Mouse (Mus musculus) olfactory bulb, adult 2 months (tissue): ENCODE data around the gene Gramd4. TPM values are rescaled to one million over a fixed set of nuclear protein-coding genes. Genes with fewer than 3 reads are reported as not detected.

Source experiments
- H3K27ac ChIP-seq: fragments of 200-500 bp; 2 replicates; pipeline ENCODE4 v1.5.1; 2012; ENCODE audit warnings: low read depth, low read length; ENCODE audit not compliant: insufficient read depth
- H3K4me1 ChIP-seq: fragments of 200-500 bp; 2 replicates; pipeline ENCODE4 v1.6.1; 2012; ENCODE audit warnings: low read length; ENCODE audit not compliant: control insufficient read depth, insufficient read depth
- H3K4me3 ChIP-seq: fragments of 200-500 bp; 2 replicates; pipeline ENCODE4 v1.5.1; 2012; ENCODE audit warnings: mild to moderate bottlenecking, low read depth, low read length, moderate library complexity; ENCODE audit not compliant: insufficient read depth
- CTCF ChIP-seq: fragments of 200-500 bp; IDR thresholded peaks from 2 replicates; pipeline ENCODE4 v1.5.1; 2012; ENCODE audit warnings: low read depth, mild to moderate bottlenecking, low read length, moderate library complexity; ENCODE audit not compliant: insufficient read depth
- POLR2A ChIP-seq: fragments of 200-500 bp; IDR thresholded peaks from 2 replicates; pipeline ENCODE4 v1.6.1; 2012; ENCODE audit warnings: mild to moderate bottlenecking, low read depth, low read length, moderate library complexity; ENCODE audit not compliant: insufficient read depth
- WGBS: fragments of 180-500 bp; shearing (Covaris S2); methylation state at CpG from one replicate; pipeline ENCODE4 v1.1.7; 2018; 5-methylcytosine and 5-hydroxymethylcytosine counted together
- polyA plus RNA-seq: library from polyadenylated mRNA; stranded (reverse); fragments of >200 nt; gene quantifications from 2 replicates; pipeline ENCODE4 v1.2.4, GENCODE M21; 2012; ENCODE audit warnings: low replicate concordance; ENCODE audit not compliant: missing spikeins, insufficient read depth, insufficient read length

The Gramd4 gene
- polyA plus RNA-seq, 1 experiment: not detected

- Histone ChIP-seq H3K4me1 (peaks cover 48% of the 10 kb centered on the region), H3K27ac (no peak overlapping the region), H3K4me3 (no peak overlapping the region)
- TF ChIP-seq POLR2A: no peak
- TF ChIP-seq CTCF: no peak
- 26% methylated on average over 7 of the region's 7 CpGs for WGBS
These were observed 111.0 kb downstream of the Gramd4 start for GRCm38 (mm10) chr15:86168505-86168867.

- WGBS: 70% methylated on average over 12 of the region's 12 CpGs
- peaks cover 55% of the 10 kb centered on the region for H3K4me1 ChIP-seq
- no peak overlapping the region for H3K4me3 ChIP-seq
- 0 out of 2 replicates have a peak overlapping the region, but pooled peaks have one; percentile 28 for H3K27ac ChIP-seq
- TF ChIP-seq POLR2A (no peak), CTCF (no peak)
These were observed 111.7 kb downstream of the Gramd4 start for GRCm38 (mm10) chr15:86168941-86169816.

- H3K27ac ChIP-seq: 0 out of 2 replicates have a peak overlapping the region, but pooled peaks have one; percentile 51
- H3K4me1 ChIP-seq: peaks cover 60% of the 10 kb centered on the region
- 60% methylated on average over 4 of the region's 4 CpGs for WGBS
These were observed 112.3 kb downstream of the Gramd4 start for GRCm38 (mm10) chr15:86169817-86170110.

GRCm38 (mm10) chr15:86171316-86171715, 113.8 kb downstream of the Gramd4 start:
- Histone ChIP-seq H3K4me1 (peaks cover 66% of the 10 kb centered on the region), H3K4me3 (no peak overlapping the region), H3K27ac (no peak overlapping the region)
- WGBS: 84% methylated on average over 12 of the region's 12 CpGs
- TF ChIP-seq POLR2A (no peak), CTCF (no peak)

More at GRCm38 (mm10) chr15:86169817-86170110, 112.3 kb downstream of the Gramd4 start:
- no peak for TF ChIP-seq POLR2A
- no peak for TF ChIP-seq CTCF
- no peak overlapping the region for H3K4me3 ChIP-seq

- 69% methylated on average over 3 of the region's 3 CpGs for WGBS
- TF ChIP-seq CTCF (no peak), POLR2A (no peak)
- Histone ChIP-seq H3K4me1 (peaks cover 69% of the 10 kb centered on the region), H3K27ac (no peak overlapping the region), H3K4me3 (no peak overlapping the region)
These were observed 114.6 kb downstream of the Gramd4 start for GRCm38 (mm10) chr15:86172124-86172523.

GRCm38 (mm10) chr15:86172526-86172925, 115.0 kb downstream of the Gramd4 start:
- TF ChIP-seq CTCF: no peak
- no peak for TF ChIP-seq POLR2A
- Histone ChIP-seq H3K4me1 (peaks cover 67% of the 10 kb centered on the region), H3K27ac (no peak overlapping the region), H3K4me3 (no peak overlapping the region)
- WGBS: 85% methylated on average over 6 of the region's 6 CpGs

GRCm38 (mm10) chr15:86173136-86173985, 115.9 kb downstream of the Gramd4 start:
- peaks cover 66% of the 10 kb centered on the region for H3K4me1 ChIP-seq
- TF ChIP-seq POLR2A: no peak
- no peak for TF ChIP-seq CTCF
- H3K27ac ChIP-seq: no peak overlapping the region
- 34% methylated on average over 16 of the region's 16 CpGs for WGBS
- H3K4me3 ChIP-seq: no peak overlapping the region

GRCm38 (mm10) chr15:86175253-86176050, 118.0 kb downstream of the Gramd4 start:
- Histone ChIP-seq H3K27ac (no peak overlapping the region), H3K4me1 (peaks cover 46% of the 10 kb centered on the region), H3K4me3 (no peak overlapping the region)
- TF ChIP-seq POLR2A (no peak), CTCF (no peak)
- 81% methylated on average over 3 of the region's 3 CpGs for WGBS
